Comparison of ENCODE assay signal across 13 mouse cellular contexts in the genomic region with DNA sequence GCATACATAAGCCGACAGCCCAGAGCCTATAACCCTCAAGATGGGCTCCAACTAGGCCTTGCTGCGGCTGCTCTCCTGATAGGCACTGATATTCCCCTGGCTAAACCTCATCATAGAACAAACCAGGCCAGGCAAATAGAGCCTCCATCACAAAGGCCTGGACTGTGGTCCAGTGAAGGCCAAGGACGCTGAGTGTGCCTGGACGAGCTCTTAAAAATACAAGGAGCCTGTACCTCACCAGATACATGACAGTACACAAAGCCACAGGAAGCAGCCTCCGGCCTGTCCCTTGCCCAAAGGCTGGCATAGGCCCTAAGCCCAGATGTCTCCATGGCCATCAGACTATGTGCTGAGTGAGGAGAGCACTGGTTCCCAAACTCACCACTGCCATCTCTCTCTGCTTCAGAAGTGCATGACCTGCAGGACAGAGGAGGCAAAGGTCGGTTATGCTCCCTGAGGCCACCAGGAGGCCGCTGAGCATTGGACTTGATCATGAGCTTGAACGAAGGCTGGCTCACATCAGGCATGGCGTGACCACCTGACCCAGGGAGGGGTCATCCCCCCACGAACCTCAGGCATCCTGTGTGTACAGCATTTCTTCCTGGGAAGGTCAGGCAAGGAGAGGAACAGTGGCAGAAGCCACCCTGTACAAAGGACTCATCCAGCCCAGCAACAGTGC. TPM values are rescaled to one million over a fixed set of nuclear protein-coding genes. Genes with fewer than 3 reads are reported as not detected.
A peak's percentile ranks its signal among the peaks of the same experiment; 100 is the strongest.
DNase-seq lines count a peak whose midpoint lies in the region; ATAC-seq and TF ChIP-seq lines count a peak whose summit lies in the region.
"Had no signal": no experiment of that assay in that cellular context is flagged by ENCODE, and none has a peak within 500 bp of the region (broad histone marks: within the 10 kb centered on the region; RNA-seq: fewer than 3 reads in every experiment).

No protein-coding gene starts in this region.

- 77% methylated on average over 10 of the region's 10 CpGs for WGBS in intestine, postnatal 0 days
- WGBS in intestine, embryonic 16.5 days, result 80% methylated on average over 10 of the region's 10 CpGs
- 81% methylated on average over 10 of the region's 10 CpGs for WGBS in embryonic facial prominence, embryonic 10.5 days

- peaks cover 15% of the 10 kb centered on the region; the same call in 1 of the 2 replicates for H3K36me3 ChIP-seq in intestine, postnatal 0 days (ENCODE audit: control insufficient read depth, insufficient read depth)
- H3K36me3 ChIP-seq in intestine, embryonic 16.5 days (ENCODE audit: control insufficient read depth, insufficient read depth, low read length), result no peaks in the 10 kb centered on the region
- peaks cover 24% of the 10 kb centered on the region for H3K36me3 ChIP-seq in embryonic facial prominence, embryonic 10.5 days (replicated peaks)
- H3K36me3 ChIP-seq: intestine, embryonic 15.5 days had no signal

- H3K9me3 ChIP-seq in intestine, postnatal 0 days (ENCODE audit: control insufficient read depth), result no peaks in the 10 kb centered on the region
- H3K9me3 ChIP-seq in intestine, embryonic 16.5 days (ENCODE audit: control insufficient read depth, low read length), result no peaks in the 10 kb centered on the region
- H3K9me3 ChIP-seq in embryonic facial prominence, embryonic 10.5 days, result no peaks in the 10 kb centered on the region
- H3K9me3 ChIP-seq: intestine, embryonic 15.5 days had no signal

- no peak for ATAC-seq in intestine, postnatal 0 days
- ATAC-seq in intestine, embryonic 16.5 days, result no peak

- peak overlapping the region; percentile 73 for H3K27ac ChIP-seq in intestine, postnatal 0 days (ENCODE audit: low read depth, low read length)
- no peak overlapping the region; the same call in 1 of the 2 replicates for H3K27ac ChIP-seq in intestine, embryonic 16.5 days (ENCODE audit: low read length)
- H3K27ac ChIP-seq in embryonic facial prominence, embryonic 10.5 days (replicated peaks), result no peak overlapping the region
- H3K27ac ChIP-seq: intestine, embryonic 15.5 days had no signal

- intact Hi-C loops in left cerebral cortex, postnatal 25 days (cut with DNase I), result no loop called here

- no peaks in the 10 kb centered on the region for H3K27me3 ChIP-seq in intestine, postnatal 0 days (replicated peaks; ENCODE audit: control insufficient read depth, insufficient read depth, low read length)
- H3K27me3 ChIP-seq in intestine, embryonic 16.5 days (replicated peaks; ENCODE audit: control insufficient read depth, insufficient read depth, low read length), result no peaks in the 10 kb centered on the region
- no peaks in the 10 kb centered on the region for H3K27me3 ChIP-seq in embryonic facial prominence, embryonic 10.5 days (replicated peaks; ENCODE audit: low read depth, poor library complexity, severe bottlenecking)
- H3K27me3 ChIP-seq: intestine, embryonic 15.5 days had no signal

- H3K4me2 ChIP-seq in intestine, postnatal 0 days (replicated peaks; ENCODE audit: low read depth), result no peak overlapping the region
- H3K4me2 ChIP-seq in intestine, embryonic 16.5 days (ENCODE audit: low read depth, low read length), result no peak overlapping the region
- H3K4me2 ChIP-seq: intestine, embryonic 15.5 days had no signal

- peak; percentile 66 for TF ChIP-seq CTCF in intestine, postnatal 0 days (IDR thresholded peaks at IDR 0.05; ENCODE audit: low read depth)

- H3K4me3 ChIP-seq in intestine, postnatal 0 days (ENCODE audit: low read depth, low read length), result no peak overlapping the region
- no peak overlapping the region for H3K4me3 ChIP-seq in intestine, embryonic 16.5 days (ENCODE audit: low read length)
- H3K4me3 ChIP-seq in embryonic facial prominence, embryonic 10.5 days, result no peak overlapping the region
- H3K4me3 ChIP-seq: intestine, embryonic 15.5 days had no signal

- peaks cover 11% of the 10 kb centered on the region for H3K4me1 ChIP-seq in intestine, postnatal 0 days (replicated peaks; ENCODE audit: control insufficient read depth, insufficient read depth, low read length)
- peaks cover 7% of the 10 kb centered on the region for H3K4me1 ChIP-seq in intestine, embryonic 16.5 days (ENCODE audit: control insufficient read depth, insufficient read depth, low read length)
- H3K4me1 ChIP-seq in embryonic facial prominence, embryonic 10.5 days, result no peaks in the 10 kb centered on the region

- H3K9ac ChIP-seq in intestine, postnatal 0 days (ENCODE audit: low read depth, low read length), result no peak overlapping the region
- no peak overlapping the region for H3K9ac ChIP-seq in intestine, embryonic 16.5 days (ENCODE audit: low read depth, low read length)
- H3K9ac ChIP-seq: intestine, embryonic 15.5 days had no signal

- peak; percentile 30 for DNase-seq in thymus, postnatal 14 days
- DNase-seq in thymus, adult 18-20 months, result no peak
- peak; percentile 38 for DNase-seq in induced T-regulatory cell, adult 2 months (ENCODE audit: low read depth)
- DNase-seq in left cerebral cortex, postnatal 25 days (ENCODE audit: low spot score in 2 of 2), result no peak
- DNase-seq in testis, postnatal 14 days (ENCODE audit: low spot score), result no peak
- DNase-seq in embryonic facial prominence, embryonic 10.5 days (ENCODE audit: low spot score), result no peak
- DNase-seq: gastrocnemius, postnatal 10 days; heart, postnatal 10 days; right cerebral cortex, postnatal 4 days had no signal

RNA-seq across cellular contexts. Expression of a gene that starts 8.7 kb away (rescaled TPM):
- 23.2 and 40.9 TPM in 2 replicates for polyA plus RNA-seq in intestine, postnatal 0 days (2015; fragmentation: Nextera tagmentation; extraction: Ambion mirVana)
- 20.1 and 24.4 TPM in 2 replicates for polyA plus RNA-seq in intestine, embryonic 16.5 days (2015; fragmentation: Nextera tagmentation; extraction: Ambion mirVana)
- total RNA-seq in left cerebral cortex, postnatal 25 days (2021), result 10 to 100 TPM; 34.1 to 36.7 TPM
- polyA plus RNA-seq in embryonic facial prominence, embryonic 10.5 days (2016; fragmentation: Nextera tagmentation; extraction: Ambion mirVana), result 16.2 and 16.9 TPM in 2 replicates

RNA-seq across cellular contexts. Expression of a gene that starts 28.6 kb away (rescaled TPM):
- polyA plus RNA-seq in intestine, postnatal 0 days (2015; fragmentation: Nextera tagmentation; extraction: Ambion mirVana), result 98.4 and 106 TPM in 2 replicates
- 77.0 and 77.1 TPM in 2 replicates for polyA plus RNA-seq in intestine, embryonic 16.5 days (2015; fragmentation: Nextera tagmentation; extraction: Ambion mirVana)
- total RNA-seq in left cerebral cortex, postnatal 25 days (2021), result 10 to 100 TPM; 82.6 to 91.8 TPM
- polyA plus RNA-seq in embryonic facial prominence, embryonic 10.5 days (2016; fragmentation: Nextera tagmentation; extraction: Ambion mirVana), result 151 and 165 TPM in 2 replicates

RNA-seq across cellular contexts. Expression of a gene that starts 46.2 kb away (rescaled TPM):
- polyA plus RNA-seq in intestine, postnatal 0 days (2015; fragmentation: Nextera tagmentation; extraction: Ambion mirVana), result 1.6 and 1.9 TPM in 2 replicates
- polyA plus RNA-seq in intestine, embryonic 16.5 days (2015; fragmentation: Nextera tagmentation; extraction: Ambion mirVana), result 0.73 and 2.4 TPM in 2 replicates
- 100 to 1,000 TPM; 119 to 138 TPM for total RNA-seq in left cerebral cortex, postnatal 25 days (2021)
- 0.87 and 1.4 TPM in 2 replicates for polyA plus RNA-seq in embryonic facial prominence, embryonic 10.5 days (2016; fragmentation: Nextera tagmentation; extraction: Ambion mirVana)
- total RNA-seq: neutrophil, adult 5-6 weeks had no signal

Comparison
In these comparisons a context has a peak if more than half of its experiments do, and no peak if none do; other contexts are left out.
1. DNase-seq: peak in thymus, postnatal 14 days (single experiment) and induced T-regulatory cell, adult 2 months (single experiment); none in thymus, adult 18-20 months (0 of 2), left cerebral cortex, postnatal 25 days (0 of 2), testis, postnatal 14 days (single experiment) and embryonic facial prominence, embryonic 10.5 days (single experiment).